ENCODE assay signal across 16 mouse cellular contexts in genomic region chr9:14887787-14888382, GRCm38 (mm10). TPM values are rescaled to one million over a fixed set of nuclear protein-coding genes. Genes with fewer than 3 reads are reported as not detected.
A peak's percentile ranks its signal among the peaks of the same experiment; 100 is the strongest.
DNase-seq lines count a peak whose midpoint lies in the region; ATAC-seq lines count a peak whose summit lies in the region.
"Had no signal": no experiment of that assay in that cellular context is flagged by ENCODE, and none has a peak within 500 bp of the region (broad histone marks: within the 10 kb centered on the region; RNA-seq: fewer than 3 reads in every experiment).

No protein-coding gene starts in this region.

- no peak overlapping the region for H3K4me2 ChIP-seq in heart, embryonic 15.5 days
- H3K4me2 ChIP-seq in lung, embryonic 16.5 days (ENCODE audit: low read depth, low read length) = no peak overlapping the region
- H3K4me2 ChIP-seq: embryonic facial prominence, embryonic 13.5 days had no signal

- 67% methylated on average over 6 of the region's 6 CpGs for WGBS in heart, embryonic 15.5 days
- 70% methylated on average over 6 of the region's 6 CpGs for WGBS in heart, embryonic 10.5 days
- 72% methylated on average over 6 of the region's 6 CpGs for WGBS in lung, embryonic 16.5 days

- no peak for DNase-seq in heart, embryonic 10.5 days (ENCODE audit: low spot score)
- DNase-seq in lung, postnatal 25 days (ENCODE audit: low spot score) = no peak
- peak; percentile 46 for DNase-seq in naive thymus-derived CD4-positive, alpha-beta T cell, adult 2 months (ENCODE audit: low read depth)
- DNase-seq in embryo, embryonic 10.5 days (ENCODE audit: low spot score) = no peak
- no peak for DNase-seq in retina, embryonic 14.5 days (ENCODE audit: low spot score)
- DNase-seq: cerebellum, adult 9-11 months; forebrain, postnatal 0 days; gastrocnemius, postnatal 10 days; heart, postnatal 14 days; lung, postnatal 4 days; thymus, postnatal 4 days had no signal

- H3K9ac ChIP-seq in heart, embryonic 15.5 days = no peak overlapping the region
- no peak overlapping the region for H3K9ac ChIP-seq in lung, embryonic 16.5 days (ENCODE audit: low read length)
- H3K9ac ChIP-seq: embryonic facial prominence, embryonic 13.5 days; forebrain, postnatal 0 days had no signal

- no peak overlapping the region for H3K4me3 ChIP-seq in heart, embryonic 15.5 days
- no peak overlapping the region for H3K4me3 ChIP-seq in heart, embryonic 10.5 days
- H3K4me3 ChIP-seq in lung, embryonic 16.5 days (ENCODE audit: low read length) = no peak overlapping the region
- H3K4me3 ChIP-seq: embryonic facial prominence, embryonic 13.5 days had no signal

- H3K4me1 ChIP-seq in heart, embryonic 15.5 days (replicated peaks) = no peaks in the 10 kb centered on the region
- 0 out of 2 replicates have a peak, but pooled peaks cover 5% of the 10 kb centered on the region for H3K4me1 ChIP-seq in heart, embryonic 10.5 days
- 0 out of 2 replicates have a peak, but pooled peaks cover 5% of the 10 kb centered on the region for H3K4me1 ChIP-seq in lung, embryonic 16.5 days (replicated peaks; ENCODE audit: control insufficient read depth, insufficient read depth, low read length)

- no peak overlapping the region for H3K27ac ChIP-seq in heart, embryonic 15.5 days
- no peak overlapping the region for H3K27ac ChIP-seq in heart, embryonic 10.5 days
- no peak overlapping the region for H3K27ac ChIP-seq in lung, embryonic 16.5 days (ENCODE audit: low read length)
- H3K27ac ChIP-seq: embryonic facial prominence, embryonic 13.5 days had no signal

- 0 out of 2 replicates have a peak, but pooled peaks have one; percentile 32 for ATAC-seq in heart, embryonic 15.5 days (replicated peaks; ENCODE audit: insufficient number of reproducible peaks, insufficient read depth, low FRiP score, low read depth)
- peak; percentile 42; the same call in 1 of the 2 replicates for ATAC-seq in lung, embryonic 16.5 days (ENCODE audit: low read depth)
- ATAC-seq in erythroid progenitor cell, adult 5-6 weeks (replicated peaks; ENCODE audit: low FRiP score, poor library complexity, severe bottlenecking) = 0 out of 2 replicates have a peak, but pooled peaks have one; percentile 52
- ATAC-seq: forebrain, postnatal 0 days had no signal

- H3K27me3 ChIP-seq in heart, embryonic 15.5 days = peaks cover 3% of the 10 kb centered on the region; the same call in 1 of the 2 replicates
- H3K27me3 ChIP-seq in heart, embryonic 10.5 days (ENCODE audit: insufficient read depth, poor library complexity, severe bottlenecking) = no peaks in the 10 kb centered on the region
- no peaks in the 10 kb centered on the region for H3K27me3 ChIP-seq in lung, embryonic 16.5 days (ENCODE audit: control insufficient read depth, insufficient read depth, low read depth, low read length)
- H3K27me3 ChIP-seq: embryonic facial prominence, embryonic 13.5 days had no signal

- no peaks in the 10 kb centered on the region for H3K9me3 ChIP-seq in heart, embryonic 15.5 days (replicated peaks)
- no peaks in the 10 kb centered on the region for H3K9me3 ChIP-seq in heart, embryonic 10.5 days
- H3K9me3 ChIP-seq in lung, embryonic 16.5 days (ENCODE audit: control insufficient read depth, low read length) = no peaks in the 10 kb centered on the region
- H3K9me3 ChIP-seq: embryonic facial prominence, embryonic 13.5 days had no signal

- no peaks in the 10 kb centered on the region for H3K36me3 ChIP-seq in heart, embryonic 15.5 days
- no peaks in the 10 kb centered on the region for H3K36me3 ChIP-seq in heart, embryonic 10.5 days
- H3K36me3 ChIP-seq in lung, embryonic 16.5 days (ENCODE audit: control insufficient read depth, insufficient read depth, low read length) = no peaks in the 10 kb centered on the region
- H3K36me3 ChIP-seq: embryonic facial prominence, embryonic 13.5 days had no signal

RNA-seq across cellular contexts. Expression of gene Izumo1r, which starts 15.9 kb away (rescaled TPM):
- polyA plus RNA-seq in heart, embryonic 15.5 days (2015; fragmentation: Nextera tagmentation; extraction: Ambion mirVana) = 0.13 and 1.8 TPM in 2 replicates
- polyA plus RNA-seq in heart, embryonic 10.5 days (2016; fragmentation: Nextera tagmentation; extraction: Ambion mirVana) = 0.10 TPM in 1 of 2 replicates, not detected in the other
- polyA plus RNA-seq in lung, embryonic 16.5 days (2015; fragmentation: Nextera tagmentation; extraction: Ambion mirVana) = 0.54 and 1.2 TPM in 2 replicates
- 2.5 TPM in 1 of 2 replicates, not detected in the other for total RNA-seq in erythroid progenitor cell, adult 5-6 weeks (2015; ENCODE audit: low replicate concordance)
- total RNA-seq in erythroid progenitor cell, adult 5-6 weeks (2017; ENCODE audit: low replicate concordance) = 7.1 TPM in 1 of 2 replicates, not detected in the other
- total RNA-seq: forebrain, postnatal 0 days; gastrocnemius, postnatal 10 days; layer of hippocampus, adult 8-10 months had no signal
- polyA plus RNA-seq: forebrain, postnatal 0 days had no signal

RNA-seq across cellular contexts. Expression of gene Gpr83, which starts 27.9 kb away (rescaled TPM):
- polyA plus RNA-seq in heart, embryonic 15.5 days (2015; fragmentation: Nextera tagmentation; extraction: Ambion mirVana) = 0.26 and 2.3 TPM in 2 replicates
- polyA plus RNA-seq in heart, embryonic 10.5 days (2016; fragmentation: Nextera tagmentation; extraction: Ambion mirVana) = not detected in 2 replicates
- 0.24 and 0.54 TPM in 2 replicates for polyA plus RNA-seq in lung, embryonic 16.5 days (2015; fragmentation: Nextera tagmentation; extraction: Ambion mirVana)
- total RNA-seq in erythroid progenitor cell, adult 5-6 weeks (2015; ENCODE audit: low replicate concordance) = not detected in 2 replicates
- 0.64 TPM in 1 of 2 replicates, not detected in the other for total RNA-seq in erythroid progenitor cell, adult 5-6 weeks (2017; ENCODE audit: low replicate concordance)
